Mouse (Mus musculus) G1E (cell line): Measurements from ENCODE around the gene Slc16a6. TPM values are rescaled to one million over a fixed set of nuclear protein-coding genes. Genes with fewer than 3 reads are reported as not detected.

Source experiments
- ATAC-seq: 2 replicates; pipeline ENCODE4 v1.8.0; 2016; ENCODE audit warnings: mild to moderate bottlenecking; ENCODE audit not compliant: insufficient number of reproducible peaks, poor library complexity, low FRiP score, severe bottlenecking; ENCODE audit errors: extremely low read depth
- DNase-seq: peaks from one replicate; pipeline ENCODE4 v3.0.0; 2012; ENCODE audit warnings: low spot score
- H3K27me3 ChIP-seq: 2 replicates; pipeline ENCODE4 v1.6.1; 2012; ENCODE audit warnings: mild to moderate bottlenecking, low read length, inconsistent platforms; ENCODE audit not compliant: insufficient read depth
- H3K36me3 ChIP-seq: replicated peaks from 2 replicates; pipeline ENCODE3; 2012; ENCODE audit warnings: mild to moderate bottlenecking, inconsistent platforms
- H3K4me1 ChIP-seq: 2 replicates; pipeline ENCODE4 v1.6.1; 2012; ENCODE audit warnings: low read depth, low read length, inconsistent platforms, mixed read lengths; ENCODE audit not compliant: insufficient read depth
- H3K4me3 ChIP-seq: 2 replicates; pipeline ENCODE4 v1.5.1; 2012; ENCODE audit warnings: low read depth, mild to moderate bottlenecking, inconsistent platforms, low read length, moderate library complexity, mixed read lengths
- H3K9me3 ChIP-seq: replicated peaks from 2 replicates; pipeline ENCODE4 v1.6.1; 2012; ENCODE audit warnings: inconsistent platforms
- CTCF ChIP-seq: IDR thresholded peaks from 2 replicates; pipeline ENCODE4 v1.5.1; 2012; ENCODE audit warnings: low read depth, low read length, inconsistent platforms, mixed read lengths
- GATA1 ChIP-seq: IDR thresholded peaks from 2 replicates; pipeline ENCODE4 v1.6.1; 2012; ENCODE audit warnings: borderline replicate concordance, low read length, inconsistent platforms, mixed read lengths
- GATA2 ChIP-seq: IDR thresholded peaks from 2 replicates; pipeline ENCODE4 v1.6.1; 2012; ENCODE audit warnings: low read depth, low read length, inconsistent platforms, borderline replicate concordance
- POLR2AphosphoS5 ChIP-seq: IDR thresholded peaks from 2 replicates; pipeline ENCODE4 v1.6.1; 2012; ENCODE audit warnings: low read depth, low read length, inconsistent platforms; ENCODE audit not compliant: insufficient replicate concordance
- TAL1 ChIP-seq: conservative IDR thresholded peaks from 2 replicates; pipeline ENCODE4 v1.6.1; 2012; ENCODE audit warnings: low read depth, low read length, inconsistent platforms, mixed read lengths
- polyA plus RNA-seq: library from polyadenylated mRNA; stranded (reverse); fragments of >175 nt; gene quantifications from 2 replicates; pipeline ENCODE4 v1.2.3, GENCODE M21; 2012
- total RNA-seq, 2 experiments: library from RNA; stranded (forward) in 1 of 2; stranded (reverse) in 1 of 2; fragments of 200-1000 nt in 1 of 2; fragments of >200 nt in 1 of 2; fragmentation: Nextera tagmentation in 1 of 2; gene quantifications; 2 replicates each; pipeline ENCODE4 v1.2.3; 2014 to 2017

Gene Slc16a6
- total RNA-seq (2014; fragmentation: Nextera tagmentation) (95.0 and 101 TPM in 2 replicates), total RNA-seq (2017) (18.9 and 20.4 TPM in 2 replicates), polyA plus RNA-seq (32.4 and 37.1 TPM in 2 replicates)

- no peaks in the 10 kb centered on the region for H3K9me3 ChIP-seq
- H3K4me1 ChIP-seq: peaks cover 69% of the 10 kb centered on the region
- TF ChIP-seq POLR2AphosphoS5 (no peak), TAL1 (no peak), GATA2 (no peak), CTCF (no peak)
- H3K4me3 ChIP-seq: peak within 1 kb of the TSS; percentile 94
- H3K27me3 ChIP-seq: no peaks in the 10 kb centered on the region
- DNase-seq (peak; percentile 64), ATAC-seq (peak; percentile 47)
- H3K36me3 ChIP-seq: peaks cover 32% of the 10 kb centered on the region
Observed at GRCm38 (mm10) chr11:109473171-109474085, at the start of gene Slc16a6, which contains the start of gene Arsg. Gene Slc16a6, minus strand, starts transcription at chr11:109473598. Gene Arsg, plus strand, starts transcription at chr11:109473374.

GRCm38 (mm10) chr11:109520958-109521357 is 47.6 kb upstream of the Slc16a6 start:
- Histone ChIP-seq H3K4me1 (peaks cover 32% of the 10 kb centered on the region), H3K36me3 (no peaks in the 10 kb centered on the region), H3K9me3 (no peaks in the 10 kb centered on the region), H3K4me3 (no peak overlapping the region), H3K27me3 (peaks cover 11% of the 10 kb centered on the region)
- DNase-seq (no peak), ATAC-seq (no peak)
- TF ChIP-seq POLR2AphosphoS5 (no peak), TAL1 (no peak), GATA2 (no peak), GATA1 (no peak), CTCF (no peak)

GRCm38 (mm10) chr11:109517816-109518215 is 44.4 kb upstream of the Slc16a6 start:
- no peak for TF ChIP-seq GATA2
- no peak for TF ChIP-seq TAL1
- no peak for TF ChIP-seq POLR2AphosphoS5
- TF ChIP-seq CTCF: no peak
- no peak for TF ChIP-seq GATA1
- Histone ChIP-seq H3K4me3 (no peak overlapping the region), H3K4me1 (peaks cover 34% of the 10 kb centered on the region), H3K9me3 (no peaks in the 10 kb centered on the region), H3K36me3 (no peaks in the 10 kb centered on the region), H3K27me3 (peaks cover 11% of the 10 kb centered on the region)
- ATAC-seq: peak; percentile 8; the same call in 1 of the 2 replicates
- DNase-seq: no peak

GRCm38 (mm10) chr11:109517330-109517729 is 43.9 kb upstream of the Slc16a6 start:
- TF ChIP-seq GATA1 (no peak), CTCF (no peak), GATA2 (no peak), POLR2AphosphoS5 (no peak), TAL1 (no peak)
- peaks cover 34% of the 10 kb centered on the region for H3K4me1 ChIP-seq
- H3K4me3 ChIP-seq: no peak overlapping the region
- H3K9me3 ChIP-seq: no peaks in the 10 kb centered on the region
- DNase-seq: no peak
- H3K36me3 ChIP-seq: no peaks in the 10 kb centered on the region
- H3K27me3 ChIP-seq: peaks cover 11% of the 10 kb centered on the region
- no peak for ATAC-seq

GRCm38 (mm10) chr11:109514064-109514612 is 40.7 kb upstream of the Slc16a6 start:
- no peak for DNase-seq
- H3K9me3 ChIP-seq: 0 out of 2 replicates have a peak, but pooled peaks cover 2% of the 10 kb centered on the region
- H3K4me1 ChIP-seq: peaks cover 25% of the 10 kb centered on the region
- H3K36me3 ChIP-seq: no peaks in the 10 kb centered on the region
- TF ChIP-seq CTCF (no peak), GATA1 (no peak), GATA2 (no peak), TAL1 (no peak), POLR2AphosphoS5 (no peak)
- no peak for ATAC-seq
- H3K27me3 ChIP-seq: peaks cover 8% of the 10 kb centered on the region
- H3K4me3 ChIP-seq: no peak overlapping the region

- H3K4me1 ChIP-seq: peaks cover 17% of the 10 kb centered on the region
- peaks cover 9% of the 10 kb centered on the region for H3K27me3 ChIP-seq
- no peak overlapping the region for H3K4me3 ChIP-seq
- no peak for DNase-seq
- no peak for ATAC-seq
- no peaks in the 10 kb centered on the region for H3K36me3 ChIP-seq
- TF ChIP-seq TAL1 (no peak), POLR2AphosphoS5 (no peak), GATA1 (no peak), CTCF (no peak), GATA2 (no peak)
- H3K9me3 ChIP-seq: 0 out of 2 replicates have a peak, but pooled peaks cover 2% of the 10 kb centered on the region
Observed at GRCm38 (mm10) chr11:109512995-109513675, 39.7 kb upstream of the Slc16a6 start.
